Mouse (Mus musculus): ENCODE results near the gene Npb. TPM values are rescaled to one million over a fixed set of nuclear protein-coding genes. Genes with fewer than 3 reads are reported as not detected.

Npb gene
- polyA plus RNA-seq, 1 experiment from 2014 or later = 4.8 TPM

DNA sequence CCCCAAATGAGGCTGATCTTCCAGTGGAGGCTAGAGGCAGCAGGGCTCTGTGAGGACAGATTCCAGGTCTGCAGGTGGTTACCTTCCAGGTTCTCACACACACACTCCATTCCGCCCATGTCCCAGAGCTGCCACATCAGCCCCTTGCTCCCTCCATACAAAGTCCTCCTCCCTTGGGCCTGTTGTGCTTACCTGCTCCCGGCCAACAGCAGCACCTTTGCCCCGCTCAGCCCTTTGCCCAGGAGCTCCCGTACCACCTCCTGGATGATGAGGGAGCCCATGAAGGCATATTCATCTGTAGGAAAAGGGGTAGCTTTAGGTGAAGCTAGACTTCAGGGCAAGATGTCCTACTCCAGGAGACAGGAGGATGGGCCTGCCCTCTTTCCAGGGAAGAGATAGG, 49.0 kb downstream of the Npb start:
- 78% methylated on average over 4 of the region's 4 CpGs for WGBS
- H3K9me3 ChIP-seq = no peaks in the 10 kb centered on the region
- H3K4me1 ChIP-seq = peaks cover 33% of the 10 kb centered on the region
- H3K36me3 ChIP-seq = no peaks in the 10 kb centered on the region
- no peak for DNase-seq (ENCODE audit: low spot score)
- H3K4me3 ChIP-seq = no peak overlapping the region
- H3K27ac ChIP-seq = no peak overlapping the region
- peaks cover 76% of the 10 kb centered on the region for H3K27me3 ChIP-seq (ENCODE audit: insufficient read depth, poor library complexity, severe bottlenecking)

Small RNAs within 50 kb of the gene (microRNA-seq; reads per million reads assigned to microRNA genes)
- 1.3 reads per million for gene Mir6936

Other genes starting within 250 kb of the Npb start
- gene Fscn2, start 246.9 kb upstream of the Npb start, polyA plus RNA-seq (2016; fragmentation: Nextera tagmentation; extraction: Ambion mirVana) = 0.25 and 0.49 TPM in 2 replicates
- gene Faap100, start 229.7 kb upstream of the Npb start, polyA plus RNA-seq (2016; fragmentation: Nextera tagmentation; extraction: Ambion mirVana) = 32.5 and 35.9 TPM in 2 replicates
- 43.0 and 49.6 TPM in 2 replicates for gene Nploc4, start 170.8 kb upstream of the Npb start, polyA plus RNA-seq (2016; fragmentation: Nextera tagmentation; extraction: Ambion mirVana)
- not detected in 2 replicates for gene Tspan10, start 165.8 kb upstream of the Npb start, polyA plus RNA-seq (2016; fragmentation: Nextera tagmentation; extraction: Ambion mirVana)
- 0.44 TPM in 1 of 2 replicates, not detected in the other for gene Pde6g, start 155.0 kb upstream of the Npb start, polyA plus RNA-seq (2016; fragmentation: Nextera tagmentation; extraction: Ambion mirVana)
- 16.7 and 17.6 TPM in 2 replicates for gene Oxld1, start 150.4 kb upstream of the Npb start, polyA plus RNA-seq (2016; fragmentation: Nextera tagmentation; extraction: Ambion mirVana)
- gene Ccdc137, start 150.4 kb upstream of the Npb start, polyA plus RNA-seq (2016; fragmentation: Nextera tagmentation; extraction: Ambion mirVana) = 27.0 and 36.1 TPM in 2 replicates
- gene Arl16, start 140.9 kb upstream of the Npb start, polyA plus RNA-seq (2016; fragmentation: Nextera tagmentation; extraction: Ambion mirVana) = 46.0 and 52.2 TPM in 2 replicates
- 259 and 270 TPM in 2 replicates for gene Mrpl12, start 123.9 kb upstream of the Npb start, polyA plus RNA-seq (2016; fragmentation: Nextera tagmentation; extraction: Ambion mirVana)
- 55.6 and 56.6 TPM in 2 replicates for gene Slc25a10, start 116.6 kb upstream of the Npb start, polyA plus RNA-seq (2016; fragmentation: Nextera tagmentation; extraction: Ambion mirVana)
- gene Gcgr, start 77.8 kb upstream of the Npb start, polyA plus RNA-seq (2016; fragmentation: Nextera tagmentation; extraction: Ambion mirVana) = 0.26 and 2.2 TPM in 2 replicates
- 153 and 186 TPM in 2 replicates for gene Mcrip1, start 58.8 kb upstream of the Npb start, polyA plus RNA-seq (2016; fragmentation: Nextera tagmentation; extraction: Ambion mirVana)
- not detected in 2 replicates for gene Ppp1r27, start 57.3 kb upstream of the Npb start, polyA plus RNA-seq (2016; fragmentation: Nextera tagmentation; extraction: Ambion mirVana)
- gene P4hb, start 35.2 kb upstream of the Npb start, polyA plus RNA-seq (2016; fragmentation: Nextera tagmentation; extraction: Ambion mirVana) = 550 and 670 TPM in 2 replicates
- 587 and 673 TPM in 2 replicates for gene Arhgdia, start 26.9 kb upstream of the Npb start, polyA plus RNA-seq (2016; fragmentation: Nextera tagmentation; extraction: Ambion mirVana)
- gene Alyref, start 10.1 kb upstream of the Npb start, polyA plus RNA-seq (2016; fragmentation: Nextera tagmentation; extraction: Ambion mirVana) = 365 and 444 TPM in 2 replicates
- 186 and 201 TPM in 2 replicates for gene Anapc11, start 10.1 kb upstream of the Npb start, polyA plus RNA-seq (2016; fragmentation: Nextera tagmentation; extraction: Ambion mirVana)
- gene Pcyt2, start 9.5 kb downstream of the Npb start, polyA plus RNA-seq (2016; fragmentation: Nextera tagmentation; extraction: Ambion mirVana) = 119 and 130 TPM in 2 replicates
- 25.6 and 29.5 TPM in 2 replicates for gene Sirt7, start 16.8 kb downstream of the Npb start, polyA plus RNA-seq (2016; fragmentation: Nextera tagmentation; extraction: Ambion mirVana)
- 22.7 and 28.2 TPM in 2 replicates for gene Mafg, start 25.1 kb downstream of the Npb start, polyA plus RNA-seq (2016; fragmentation: Nextera tagmentation; extraction: Ambion mirVana)
- gene Pycr1, start 35.3 kb downstream of the Npb start, polyA plus RNA-seq (2016; fragmentation: Nextera tagmentation; extraction: Ambion mirVana) = 28.5 and 29.9 TPM in 2 replicates
- 6.7 and 9.3 TPM in 2 replicates for gene Myadml2, start 39.7 kb downstream of the Npb start, polyA plus RNA-seq (2016; fragmentation: Nextera tagmentation; extraction: Ambion mirVana)
- gene Notum, start 52.7 kb downstream of the Npb start, polyA plus RNA-seq (2016; fragmentation: Nextera tagmentation; extraction: Ambion mirVana) = 1.6 and 5.8 TPM in 2 replicates
- 127 and 134 TPM in 2 replicates for gene Aspscr1, start 64.5 kb downstream of the Npb start, polyA plus RNA-seq (2016; fragmentation: Nextera tagmentation; extraction: Ambion mirVana)
- 124 and 136 TPM in 2 replicates for gene Cenpx, start 105.3 kb downstream of the Npb start, polyA plus RNA-seq (2016; fragmentation: Nextera tagmentation; extraction: Ambion mirVana)
- gene Lrrc45, start 105.4 kb downstream of the Npb start, polyA plus RNA-seq (2016; fragmentation: Nextera tagmentation; extraction: Ambion mirVana) = 31.7 and 43.6 TPM in 2 replicates
- 6.9 and 13.8 TPM in 2 replicates for gene Rac3, start 113.0 kb downstream of the Npb start, polyA plus RNA-seq (2016; fragmentation: Nextera tagmentation; extraction: Ambion mirVana)
- gene Dcxr, start 118.8 kb downstream of the Npb start, polyA plus RNA-seq (2016; fragmentation: Nextera tagmentation; extraction: Ambion mirVana) = 8.8 and 10.6 TPM in 2 replicates
- gene Cbr2, start 123.6 kb downstream of the Npb start, polyA plus RNA-seq (2016; fragmentation: Nextera tagmentation; extraction: Ambion mirVana) = 1.1 and 1.3 TPM in 2 replicates
- gene Hmga1b, start 154.3 kb downstream of the Npb start, polyA plus RNA-seq (2016; fragmentation: Nextera tagmentation; extraction: Ambion mirVana) = 6.4 and 7.7 TPM in 2 replicates
- 28.4 and 30.4 TPM in 2 replicates for gene Rfng, start 175.7 kb downstream of the Npb start, polyA plus RNA-seq (2016; fragmentation: Nextera tagmentation; extraction: Ambion mirVana)
- 184 and 208 TPM in 2 replicates for gene Gps1, start 175.8 kb downstream of the Npb start, polyA plus RNA-seq (2016; fragmentation: Nextera tagmentation; extraction: Ambion mirVana)
- gene Dus1l, start 187.9 kb downstream of the Npb start, polyA plus RNA-seq (2016; fragmentation: Nextera tagmentation; extraction: Ambion mirVana) = 70.5 and 88.8 TPM in 2 replicates
- gene Fasn, start 216.1 kb downstream of the Npb start, polyA plus RNA-seq (2016; fragmentation: Nextera tagmentation; extraction: Ambion mirVana) = 55.2 and 74.9 TPM in 2 replicates

Data from heart, embryonic 10.5 days (tissue).